In genomic region chr5:29270879-29271278, GRCm38 (mm10) we compare ENCODE assay signal across 13 mouse cellular contexts.
DNase-seq lines count a peak whose midpoint lies in the region; ATAC-seq and TF ChIP-seq lines count a peak whose summit lies in the region.
"Had no signal": no experiment of that assay in that cellular context is flagged by ENCODE, and none has a peak within 500 bp of the region (broad histone marks: within the 10 kb centered on the region; RNA-seq: fewer than 3 reads in every experiment).

No protein-coding gene starts in this region.

- H3K9ac ChIP-seq in intestine, embryonic 16.5 days (ENCODE audit: low read depth, low read length) = no peak overlapping the region
- H3K9ac ChIP-seq: hindbrain, embryonic 13.5 days; limb, embryonic 12.5 days; midbrain, embryonic 15.5 days had no signal

- no peak overlapping the region for H3K4me3 ChIP-seq in kidney, adult 2 months (ENCODE audit: insufficient read depth, low read depth, low read length)
- no peak overlapping the region for H3K4me3 ChIP-seq in intestine, embryonic 16.5 days (ENCODE audit: low read length)
- H3K4me3 ChIP-seq: hindbrain, embryonic 13.5 days; limb, embryonic 12.5 days; midbrain, embryonic 15.5 days had no signal

- no peaks in the 10 kb centered on the region for H3K36me3 ChIP-seq in kidney, adult 2 months (ENCODE audit: control insufficient read depth, insufficient read depth, low read length)
- no peaks in the 10 kb centered on the region for H3K36me3 ChIP-seq in intestine, embryonic 16.5 days (ENCODE audit: control insufficient read depth, insufficient read depth, low read length)
- H3K36me3 ChIP-seq: limb, embryonic 12.5 days; midbrain, embryonic 15.5 days had no signal

- H3K27me3 ChIP-seq in kidney, adult 2 months (replicated peaks; ENCODE audit: control insufficient read depth, insufficient read depth, low read length) = no peaks in the 10 kb centered on the region
- no peaks in the 10 kb centered on the region for H3K27me3 ChIP-seq in intestine, embryonic 16.5 days (replicated peaks; ENCODE audit: control insufficient read depth, insufficient read depth, low read length)
- H3K27me3 ChIP-seq: hindbrain, embryonic 13.5 days; limb, embryonic 12.5 days; midbrain, embryonic 15.5 days had no signal

- no peak overlapping the region for H3K4me2 ChIP-seq in intestine, embryonic 16.5 days (ENCODE audit: low read depth, low read length)
- H3K4me2 ChIP-seq: hindbrain, embryonic 13.5 days; limb, embryonic 12.5 days; midbrain, embryonic 15.5 days had no signal

- no peaks in the 10 kb centered on the region for H3K4me1 ChIP-seq in kidney, adult 2 months (ENCODE audit: control insufficient read depth, insufficient read depth, low read length)
- H3K4me1 ChIP-seq in intestine, embryonic 16.5 days (ENCODE audit: control insufficient read depth, insufficient read depth, low read length) = no peaks in the 10 kb centered on the region
- H3K4me1 ChIP-seq: hindbrain, embryonic 13.5 days; limb, embryonic 12.5 days; midbrain, embryonic 15.5 days had no signal

- TF ChIP-seq POLR2A in kidney, adult 2 months (IDR thresholded peaks at IDR 0.05; ENCODE audit: low read depth, low read length) = no peak

- H3K9me3 ChIP-seq in intestine, embryonic 16.5 days (ENCODE audit: control insufficient read depth, low read length) = no peaks in the 10 kb centered on the region
- H3K9me3 ChIP-seq: hindbrain, embryonic 13.5 days; limb, embryonic 12.5 days; midbrain, embryonic 15.5 days had no signal

- peak; percentile 39; the same call in 1 of the 2 replicates for TF ChIP-seq CTCF in kidney, adult 2 months (conservative IDR thresholded peaks at IDR 0.05; ENCODE audit: insufficient read depth, insufficient read length, low read depth, low read length)

- no peak for DNase-seq in kidney, adult 2 months
- DNase-seq in kidney, adult 8-10 months = no peak
- peak; percentile 2 for DNase-seq in lung, postnatal 10 days
- DNase-seq in lung, postnatal 25 days (ENCODE audit: low spot score) = no peak
- peak; percentile 15 to 33 for DNase-seq in adrenal gland, postnatal 36 days
- no peak for DNase-seq in ovary, postnatal 10 days (ENCODE audit: low spot score)
- DNase-seq: cerebellum, adult 9-10 months; gastrocnemius, postnatal 25 days; heart, postnatal 10 days had no signal

- no peak overlapping the region for H3K27ac ChIP-seq in kidney, adult 2 months (ENCODE audit: insufficient read depth, low read depth, low read length)
- H3K27ac ChIP-seq in intestine, embryonic 16.5 days (ENCODE audit: low read length) = no peak overlapping the region
- H3K27ac ChIP-seq: hindbrain, embryonic 13.5 days; limb, embryonic 12.5 days; midbrain, embryonic 15.5 days had no signal

- ATAC-seq in intestine, embryonic 16.5 days = peak; percentile 63
- ATAC-seq: midbrain, embryonic 15.5 days had no signal

- 49% methylated on average over 4 of the region's 4 CpGs for WGBS in kidney, adult 2 months
- 46% methylated on average over 4 of the region's 4 CpGs for WGBS in intestine, embryonic 16.5 days

Comparison
In these comparisons a context has a peak if more than half of its experiments do, and no peak if none do; other contexts are left out.
1. DNase-seq: peak in lung, postnatal 10 days (single experiment) and adrenal gland, postnatal 36 days (2 of 2); none in kidney, adult 2 months (single experiment), kidney, adult 8-10 months (0 of 2), lung, postnatal 25 days (single experiment) and ovary, postnatal 10 days (single experiment).